ENCODE assay signal across 16 mouse cellular contexts in genomic region chr1:58832198-58832597, GRCm38 (mm10).
"Had no signal": no experiment of that assay in that cellular context is flagged by ENCODE, and none has a peak within 500 bp of the region (broad histone marks: within the 10 kb centered on the region; RNA-seq: fewer than 3 reads in every experiment).

No protein-coding gene starts in this region.

- DNase-seq: lung, postnatal 14 days; lung, postnatal 36 days; right cerebral cortex, postnatal 14 days; thymus, adult 2 months; thymus, postnatal 25 days; thymus, postnatal 4 days had no signal

- H3K27me3 ChIP-seq: lung, embryonic 15.5 days; megakaryocyte, embryonic 14.5 days; midbrain, embryonic 13.5 days; midbrain, embryonic 15.5 days; neural tube, embryonic 12.5 days; stomach, embryonic 15.5 days had no signal

- H3K4me2 ChIP-seq: lung, embryonic 15.5 days; midbrain, embryonic 11.5 days; midbrain, embryonic 13.5 days; midbrain, embryonic 15.5 days; neural tube, embryonic 12.5 days; stomach, embryonic 15.5 days had no signal

- H3K9ac ChIP-seq: lung, embryonic 15.5 days; midbrain, embryonic 13.5 days; midbrain, embryonic 15.5 days; neural tube, embryonic 12.5 days; stomach, embryonic 15.5 days had no signal

- H3K27ac ChIP-seq: lung, embryonic 15.5 days; macrophage; midbrain, embryonic 13.5 days; midbrain, embryonic 15.5 days; neural tube, embryonic 12.5 days; stomach, embryonic 15.5 days; stomach, postnatal 0 days had no signal

- H3K9me3 ChIP-seq: lung, embryonic 15.5 days; midbrain, embryonic 13.5 days; midbrain, embryonic 15.5 days; neural tube, embryonic 12.5 days; stomach, embryonic 15.5 days had no signal

- H3K4me3 ChIP-seq: lung, embryonic 15.5 days; megakaryocyte, embryonic 14.5 days; midbrain, embryonic 13.5 days; midbrain, embryonic 15.5 days; neural tube, embryonic 12.5 days; stomach, embryonic 15.5 days had no signal

- H3K36me3 ChIP-seq: midbrain, embryonic 13.5 days; midbrain, embryonic 15.5 days had no signal

- ATAC-seq: lung, postnatal 0 days; midbrain, embryonic 13.5 days; midbrain, embryonic 15.5 days had no signal

- H3K4me1 ChIP-seq: lung, embryonic 15.5 days; midbrain, embryonic 13.5 days; midbrain, embryonic 15.5 days; neural tube, embryonic 12.5 days; stomach, embryonic 15.5 days had no signal
